Mouse (Mus musculus): ENCODE results near the gene Spg20. TPM values are rescaled to one million over a fixed set of nuclear protein-coding genes. Genes with fewer than 3 reads are reported as not detected.

Gene Spg20
- 20.0 and 21.7 TPM in 2 replicates for polyA plus RNA-seq (2015; fragmentation: Nextera tagmentation; extraction: Ambion mirVana)

DNA sequence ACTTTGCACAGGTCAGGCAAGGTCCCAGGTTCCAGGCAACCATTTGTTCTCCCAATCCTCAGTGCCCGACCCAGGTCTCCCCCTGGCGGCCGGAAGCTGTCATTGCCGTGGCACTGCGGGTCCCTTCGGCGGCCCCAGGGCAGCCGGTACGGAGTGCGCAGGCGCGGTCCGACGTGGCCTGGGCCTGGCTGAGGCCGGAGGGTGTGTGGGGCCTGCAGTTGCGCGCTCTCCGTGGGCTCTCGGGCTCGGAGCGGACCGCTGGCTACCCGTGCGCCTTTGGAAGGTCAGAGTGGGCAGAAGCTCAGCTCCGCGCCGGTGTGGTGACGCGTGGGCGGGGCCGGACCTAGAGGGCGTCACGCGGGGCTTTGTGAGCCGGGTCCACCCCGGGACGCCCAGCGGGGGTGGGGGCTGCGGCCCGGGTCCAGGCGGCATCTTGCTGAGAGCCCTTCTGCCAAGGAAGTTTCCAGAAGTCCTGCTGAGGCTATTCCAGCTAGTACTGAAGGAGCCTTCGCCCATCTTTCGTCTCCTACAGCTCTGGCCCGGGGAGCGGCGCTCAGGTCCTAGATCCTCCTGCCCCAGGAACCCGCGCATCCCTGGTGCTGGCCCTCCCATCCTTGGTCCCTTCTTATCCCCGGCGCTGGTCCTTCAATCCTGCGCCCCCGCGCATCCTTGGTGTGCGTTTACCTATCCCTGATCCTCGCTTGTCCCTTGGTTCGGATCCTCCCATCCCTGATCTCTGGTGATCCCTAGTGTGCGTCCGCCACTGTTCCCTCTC lies at the start of gene Spg20:
Gene Spg20, plus strand, starts transcription at position 174 of the 775 bp plus-strand sequence.
- peak; percentile 96 for ATAC-seq (ENCODE audit: low FRiP score)
- peak within 1 kb of the TSS; percentile 78 for H3K4me2 ChIP-seq
- H3K27me3 ChIP-seq: no peaks in the 10 kb centered on the region
- peak within 1 kb of the TSS; percentile 91 for H3K27ac ChIP-seq
- H3K9me3 ChIP-seq: no peaks in the 10 kb centered on the region
- H3K9ac ChIP-seq: peak within 1 kb of the TSS; percentile 91
- H3K4me3 ChIP-seq: peak within 1 kb of the TSS; percentile 72
- WGBS: 1% methylated on average over 58 of the region's 58 CpGs
- peaks cover 26% of the 10 kb centered on the region for H3K4me1 ChIP-seq (replicated peaks)
- H3K36me3 ChIP-seq: peaks cover 6% of the 10 kb centered on the region

DNA sequence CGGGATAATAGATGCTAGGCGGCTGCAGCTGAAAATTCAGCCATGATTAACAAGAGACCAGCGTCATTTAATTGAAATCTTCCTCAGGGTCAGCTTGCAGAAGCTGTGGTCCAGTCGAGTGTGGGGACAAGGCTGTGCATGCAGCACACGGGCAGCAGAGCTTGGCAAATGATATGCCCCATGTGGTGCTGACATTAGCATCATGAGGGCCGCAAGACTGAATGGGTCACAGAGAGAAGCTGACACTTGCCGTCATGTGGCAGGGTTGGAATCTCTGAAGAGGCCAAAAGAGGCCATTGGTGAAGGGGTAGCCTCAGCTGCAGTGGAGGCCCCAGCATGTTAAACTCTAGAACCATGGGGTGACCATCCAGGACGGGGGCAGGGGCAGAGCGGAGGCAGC lies 49.3 kb upstream of the Spg20 start:
- Histone ChIP-seq H3K27ac (no peak overlapping the region), H3K4me2 (no peak overlapping the region), H3K4me3 (no peak overlapping the region), H3K27me3 (peaks cover 10% of the 10 kb centered on the region; the same call in 1 of the 2 replicates), H3K9me3 (no peaks in the 10 kb centered on the region), H3K36me3 (no peaks in the 10 kb centered on the region), H3K9ac (no peak overlapping the region), H3K4me1 (replicated peaks) (peaks cover 24% of the 10 kb centered on the region)
- no peak for ATAC-seq (ENCODE audit: low FRiP score)
- WGBS: 54% methylated on average over 9 of the region's 9 CpGs

GRCm38 (mm10) chr3:55064396-55064795 lies 47.5 kb upstream of the Spg20 start:
- Histone ChIP-seq H3K4me1 (replicated peaks) (peaks cover 28% of the 10 kb centered on the region), H3K27me3 (no peaks in the 10 kb centered on the region), H3K9ac (no peak overlapping the region), H3K36me3 (no peaks in the 10 kb centered on the region), H3K4me2 (no peak overlapping the region), H3K27ac (no peak overlapping the region), H3K4me3 (no peak overlapping the region), H3K9me3 (no peaks in the 10 kb centered on the region)
- no peak for ATAC-seq (ENCODE audit: low FRiP score)
- 13% methylated on average over 2 of the region's 2 CpGs for WGBS

GRCm38 (mm10) chr3:55065738-55066665 lies 45.9 kb upstream of the Spg20 start:
- no peaks in the 10 kb centered on the region for H3K36me3 ChIP-seq
- peaks cover 28% of the 10 kb centered on the region for H3K4me1 ChIP-seq (replicated peaks)
- no peaks in the 10 kb centered on the region for H3K9me3 ChIP-seq
- ATAC-seq (ENCODE audit: low FRiP score): peak; percentile 63
- no peaks in the 10 kb centered on the region for H3K27me3 ChIP-seq
- H3K4me3 ChIP-seq: no peak overlapping the region
- H3K4me2 ChIP-seq: peak overlapping the region; percentile 21; the same call in 1 of the 2 replicates
- 52% methylated on average over 14 of the region's 14 CpGs for WGBS
- H3K9ac ChIP-seq: peak overlapping the region; percentile 3; the same call in 1 of the 2 replicates
- peak overlapping the region; percentile 73 for H3K27ac ChIP-seq

DNA sequence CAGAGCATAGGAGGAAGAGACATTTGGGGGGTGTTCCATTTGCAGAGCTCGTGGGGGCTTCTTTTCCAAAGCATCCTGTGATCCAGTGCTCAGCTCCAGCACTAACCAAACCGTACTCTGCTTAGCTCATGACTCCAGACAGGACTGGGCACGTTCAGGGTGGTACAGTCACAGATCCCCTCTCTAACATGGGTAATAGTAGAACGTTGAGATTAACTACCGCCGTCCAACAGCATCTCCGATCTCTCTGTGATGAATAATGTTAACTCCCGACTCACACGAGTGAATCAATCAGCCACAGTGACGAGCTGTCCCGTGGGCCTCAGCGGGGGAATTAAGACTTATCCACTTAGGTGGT lies 45.3 kb upstream of the Spg20 start:
- Histone ChIP-seq H3K9me3 (no peaks in the 10 kb centered on the region), H3K4me3 (no peak overlapping the region), H3K27me3 (no peaks in the 10 kb centered on the region), H3K4me1 (replicated peaks) (peaks cover 28% of the 10 kb centered on the region), H3K4me2 (peak overlapping the region; percentile 21; the same call in 1 of the 2 replicates), H3K27ac (peak overlapping the region; percentile 73), H3K36me3 (no peaks in the 10 kb centered on the region), H3K9ac (no peak overlapping the region)
- peak; percentile 75 for ATAC-seq (ENCODE audit: low FRiP score)
- WGBS: 36% methylated on average over 12 of the region's 12 CpGs

- Histone ChIP-seq H3K9ac (no peak overlapping the region), H3K9me3 (no peaks in the 10 kb centered on the region), H3K27me3 (no peaks in the 10 kb centered on the region), H3K4me3 (no peak overlapping the region), H3K27ac (no peak overlapping the region), H3K4me2 (no peak overlapping the region), H3K4me1 (replicated peaks) (peaks cover 23% of the 10 kb centered on the region), H3K36me3 (no peaks in the 10 kb centered on the region)
- WGBS: 46% methylated on average over 7 of the region's 7 CpGs
- ATAC-seq (ENCODE audit: low FRiP score): no peak
Observed at GRCm38 (mm10) chr3:55067791-55068434, 44.0 kb upstream of the Spg20 start.

- ATAC-seq (ENCODE audit: low FRiP score): no peak
Observed at GRCm38 (mm10) chr3:55074576-55075293, 37.2 kb upstream of the Spg20 start.

DNA sequence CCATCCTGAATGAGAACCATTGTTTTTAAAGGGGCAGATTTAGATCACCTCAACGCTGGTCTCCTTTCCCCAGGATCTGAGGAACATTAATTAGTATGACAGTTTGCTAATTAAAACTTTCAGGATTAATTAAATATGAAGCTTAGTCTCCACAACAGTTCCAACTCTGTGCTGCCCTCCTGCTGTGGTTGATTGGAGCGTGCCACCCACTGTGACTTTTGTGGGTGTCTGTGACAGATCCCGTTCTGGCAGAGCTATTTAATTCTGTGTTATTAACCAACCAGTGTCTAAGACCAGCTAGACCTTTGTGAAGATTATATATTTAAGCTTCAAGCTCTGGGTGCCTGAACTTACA lies 36.6 kb upstream of the Spg20 start:
- H3K4me3 ChIP-seq: no peak overlapping the region
- ATAC-seq (ENCODE audit: low FRiP score): no peak
- WGBS: 33% methylated on average over 3 of the region's 3 CpGs

More at GRCm38 (mm10) chr3:55074576-55075293, 37.2 kb upstream of the Spg20 start:
- H3K9ac ChIP-seq: no peak overlapping the region
- WGBS: 70% methylated on average over 6 of the region's 6 CpGs
- no peaks in the 10 kb centered on the region for H3K27me3 ChIP-seq
- H3K36me3 ChIP-seq: no peaks in the 10 kb centered on the region
- H3K4me3 ChIP-seq: no peak overlapping the region
- H3K9me3 ChIP-seq: no peaks in the 10 kb centered on the region
- peaks cover 15% of the 10 kb centered on the region; the same call in 1 of the 2 replicates for H3K4me1 ChIP-seq (replicated peaks)
- H3K4me2 ChIP-seq: no peak overlapping the region
- 0 out of 2 replicates have a peak overlapping the region, but pooled peaks have one; percentile 48 for H3K27ac ChIP-seq

DNA sequence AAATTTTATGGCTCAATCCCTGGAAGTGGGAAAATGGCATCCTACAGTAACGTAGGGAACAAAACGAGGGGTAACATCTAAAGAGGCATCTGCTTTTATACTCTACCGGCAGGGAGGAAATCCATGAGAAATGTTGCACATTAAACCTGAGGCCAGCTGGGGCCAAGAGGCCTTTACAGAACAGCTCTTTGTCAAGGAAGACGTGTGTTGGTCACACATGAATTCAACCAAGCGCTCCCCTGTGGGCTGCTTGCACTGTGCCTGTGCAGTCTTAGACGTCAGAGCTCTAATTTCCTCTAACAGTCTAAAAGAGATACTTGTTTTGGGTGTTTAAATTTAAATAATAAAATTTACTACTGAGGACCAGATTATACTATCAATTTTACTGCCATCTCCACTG lies 33.7 kb upstream of the Spg20 start:
- Histone ChIP-seq H3K9ac (no peak overlapping the region), H3K27ac (peak overlapping the region; percentile 24; the same call in 1 of the 2 replicates), H3K4me2 (no peak overlapping the region), H3K9me3 (no peaks in the 10 kb centered on the region), H3K4me3 (no peak overlapping the region), H3K4me1 (replicated peaks) (peaks cover 15% of the 10 kb centered on the region; the same call in 1 of the 2 replicates), H3K27me3 (no peaks in the 10 kb centered on the region), H3K36me3 (no peaks in the 10 kb centered on the region)
- WGBS: 26% methylated on average over 6 of the region's 6 CpGs
- 0 out of 2 replicates have a peak, but pooled peaks have one; percentile 53 for ATAC-seq (ENCODE audit: low FRiP score)

More for the DNA sequence above, 36.6 kb upstream of the Spg20 start:
- Histone ChIP-seq H3K27me3 (no peaks in the 10 kb centered on the region), H3K9me3 (no peaks in the 10 kb centered on the region), H3K4me1 (replicated peaks) (peaks cover 15% of the 10 kb centered on the region; the same call in 1 of the 2 replicates), H3K4me2 (no peak overlapping the region), H3K36me3 (no peaks in the 10 kb centered on the region), H3K9ac (no peak overlapping the region), H3K27ac (peak overlapping the region; percentile 52; the same call in 1 of the 2 replicates)

DNA sequence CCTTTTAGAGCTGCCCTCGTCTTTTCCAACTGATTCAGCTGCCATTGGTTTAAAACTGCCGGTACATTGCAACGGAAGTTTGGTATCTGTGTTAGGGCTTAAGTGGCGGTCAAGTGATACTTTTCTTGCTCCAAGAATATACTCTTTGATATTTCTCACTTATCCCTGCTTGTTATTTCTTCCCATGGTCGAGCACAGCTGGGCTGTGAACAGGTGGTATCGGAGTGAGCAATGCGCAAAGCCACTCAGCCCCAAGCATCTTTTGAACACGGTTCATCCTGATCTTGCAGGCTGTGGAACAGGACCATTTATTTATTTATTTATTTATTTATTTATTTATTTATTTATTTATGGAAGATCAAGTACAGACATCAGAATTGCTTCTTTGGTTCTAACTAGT lies 32.3 kb upstream of the Spg20 start:
- peaks cover 12% of the 10 kb centered on the region for H3K4me1 ChIP-seq (replicated peaks)
- 84% methylated on average over 8 of the region's 8 CpGs for WGBS
- no peak overlapping the region for H3K4me2 ChIP-seq
- no peaks in the 10 kb centered on the region for H3K36me3 ChIP-seq
- no peak overlapping the region for H3K9ac ChIP-seq
- H3K27me3 ChIP-seq: no peaks in the 10 kb centered on the region
- no peak overlapping the region for H3K27ac ChIP-seq
- no peak for ATAC-seq (ENCODE audit: low FRiP score)
- no peaks in the 10 kb centered on the region for H3K9me3 ChIP-seq
- no peak overlapping the region for H3K4me3 ChIP-seq

DNA sequence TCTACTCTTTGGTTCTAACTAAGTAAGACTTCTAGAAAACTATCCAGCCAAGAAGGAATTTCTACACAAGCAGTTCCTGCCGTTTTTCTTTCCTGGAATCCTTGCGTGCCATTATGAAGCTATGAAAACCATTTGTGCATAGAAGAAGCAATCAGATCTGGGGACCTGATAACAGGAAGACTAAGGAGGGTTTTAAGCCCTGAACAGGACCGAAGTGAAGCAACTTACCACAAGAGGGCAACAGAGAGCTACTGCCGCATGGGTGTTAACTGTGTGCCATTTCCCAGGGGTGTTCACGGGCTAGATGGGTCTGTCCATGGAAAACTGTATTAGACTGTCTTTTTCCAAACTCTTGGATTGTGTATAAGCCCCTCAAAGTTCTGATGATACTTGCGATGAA lies 31.9 kb upstream of the Spg20 start:
- H3K27ac ChIP-seq: no peak overlapping the region
- no peak overlapping the region for H3K4me2 ChIP-seq
- H3K9ac ChIP-seq: no peak overlapping the region
- WGBS: 23% methylated on average over 6 of the region's 6 CpGs
- H3K4me1 ChIP-seq (replicated peaks): peaks cover 14% of the 10 kb centered on the region
- no peaks in the 10 kb centered on the region for H3K9me3 ChIP-seq
- no peak overlapping the region for H3K4me3 ChIP-seq
- H3K27me3 ChIP-seq: no peaks in the 10 kb centered on the region
- no peaks in the 10 kb centered on the region for H3K36me3 ChIP-seq
- ATAC-seq (ENCODE audit: low FRiP score): 0 out of 2 replicates have a peak, but pooled peaks have one; percentile 33

All from hindbrain, embryonic 13.5 days (tissue).